Mouse (Mus musculus) gastrocnemius, postnatal 25 days (tissue): Measurements from ENCODE around the gene Defb46. TPM values are rescaled to one million over a fixed set of nuclear protein-coding genes. Genes with fewer than 3 reads are reported as not detected.

Source experiments
- DNase-seq: peaks from one replicate; pipeline ENCODE4 v3.0.0; 2022
- long read RNA-seq, 2 experiments: library from polyadenylated mRNA; stranded (forward); transcript quantifications; one replicate each; pipeline ENCODE4 v2.0.0; 2021
- total RNA-seq, 2 experiments: library from RNA; stranded (reverse); gene quantifications; 1 replicate in 1 of 2; 2 replicates in 1 of 2; pipeline ENCODE4 v1.2.3; 2021

The Defb46 gene
- not detected for total RNA-seq
- long read RNA-seq, experiment 1 = 0 reads
- long read RNA-seq, experiment 2 = 0 reads

GRCm38 (mm10) chr8:19239616-19240015 lies at the start of gene Defb46:
Defb46 (plus strand) TSS chr8:19239916.
- DNase-seq = no peak

DNA sequence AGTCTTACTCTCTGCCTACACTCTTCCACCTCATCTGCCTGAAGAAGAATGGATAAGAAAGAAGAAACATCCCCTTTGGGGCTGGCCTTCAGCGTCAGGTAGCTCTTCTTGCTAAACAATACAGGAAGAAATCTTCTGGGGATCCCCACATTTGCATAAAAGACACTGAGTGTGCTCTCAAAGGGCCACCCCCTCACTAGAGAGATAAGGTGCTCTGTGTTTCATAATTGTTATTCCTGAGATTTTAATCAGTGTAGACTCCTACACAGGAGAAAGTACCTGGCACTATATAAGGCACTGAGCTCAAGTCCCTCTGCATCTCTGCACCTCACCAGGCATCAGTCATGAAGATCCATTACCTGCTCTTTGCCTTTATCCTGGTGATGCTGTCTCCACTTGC lies 14.6 kb upstream of the Defb46 start, which contains the start of gene Defb6:
Gene Defb6, plus strand, starts transcription at position 318 of the 400 bp plus-strand sequence.
- no peak for DNase-seq

DNA sequence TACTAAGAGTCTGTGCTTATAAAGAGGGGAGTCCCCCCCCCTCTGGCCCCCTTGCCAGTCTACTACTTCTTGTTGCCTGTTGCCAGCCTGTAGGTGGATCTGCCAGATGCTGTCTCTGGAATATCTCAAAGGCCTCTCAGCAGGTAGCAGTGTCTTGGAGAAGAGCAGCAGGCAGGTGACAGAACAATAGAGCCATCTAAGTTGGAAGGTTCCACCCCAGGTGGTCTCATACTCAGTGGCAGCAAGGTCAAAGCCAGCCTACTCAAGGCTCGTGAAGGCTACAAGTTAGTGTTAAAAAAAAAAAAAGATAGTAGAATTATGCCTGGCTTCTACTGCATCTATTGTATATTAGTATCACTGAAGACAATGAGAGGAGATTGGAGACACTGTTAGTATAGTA lies 1.6 kb upstream of the Defb46 start:
- DNase-seq = no peak

GRCm38 (mm10) chr8:19247280-19247679 lies 7.6 kb downstream of the Defb46 start, which contains the start of gene Defb5:
Defb5 (plus strand) TSS chr8:19247580.
- no peak for DNase-seq

- DNase-seq = no peak
Measured at GRCm38 (mm10) chr8:19258136-19258535, 18.4 kb downstream of the Defb46 start.

GRCm38 (mm10) chr8:19259667-19260066 lies 20.0 kb downstream of the Defb46 start:
- no peak for DNase-seq

Other genes with a start within 250 kb of the Defb46 start
- not detected for gene Defb37, start 248.9 kb upstream of the Defb46 start, total RNA-seq
- gene Defb38, start 213.3 kb upstream of the Defb46 start, total RNA-seq = not detected
- not detected for gene Defb39, start 175.1 kb upstream of the Defb46 start, total RNA-seq
- not detected for gene Defb12, start 125.1 kb upstream of the Defb46 start, total RNA-seq
- gene Defb34, start 116.2 kb upstream of the Defb46 start, total RNA-seq = not detected
- gene Gm45826, start 99.1 kb upstream of the Defb46 start, total RNA-seq = not detected
- not detected for gene Defb14, start 45.6 kb upstream of the Defb46 start, total RNA-seq
- not detected for gene Defb4, start 41.2 kb upstream of the Defb46 start, total RNA-seq
- not detected for gene Defb6, start 14.4 kb upstream of the Defb46 start, total RNA-seq
- not detected for gene Defb5, start 7.7 kb downstream of the Defb46 start, total RNA-seq
- not detected for gene Defb3, start 53.4 kb downstream of the Defb46 start, total RNA-seq
- gene Defb8, start 207.7 kb downstream of the Defb46 start, total RNA-seq = not detected